Comparison of ENCODE assay signal across 18 mouse cellular contexts in the genomic region with DNA sequence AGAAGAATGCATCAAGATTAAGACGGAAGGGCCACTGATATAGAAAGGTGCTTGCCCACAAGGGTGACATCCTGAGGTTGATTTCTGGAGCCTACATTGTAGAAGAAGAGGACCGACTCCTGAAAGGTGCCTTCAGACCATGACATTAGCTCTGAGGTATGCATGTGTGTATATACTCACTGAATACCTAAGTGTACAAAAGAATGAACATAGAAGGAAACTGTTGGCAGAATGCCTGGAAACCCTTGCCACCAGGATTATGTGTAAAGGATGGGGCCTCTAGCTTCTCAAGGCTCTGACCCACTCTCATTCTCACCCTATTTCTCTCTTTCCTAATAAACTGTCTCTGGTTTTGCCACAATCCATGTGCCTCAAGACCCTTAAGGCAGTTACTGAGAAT.
DNase-seq lines count a peak whose midpoint lies in the region; ATAC-seq and TF ChIP-seq lines count a peak whose summit lies in the region.
"Had no signal": no experiment of that assay in that cellular context is flagged by ENCODE, and none has a peak within 500 bp of the region (broad histone marks: within the 10 kb centered on the region; RNA-seq: fewer than 3 reads in every experiment).

No protein-coding gene starts in this region.

- no peak for TF ChIP-seq CTCF in intestine, postnatal 0 days (IDR thresholded peaks at IDR 0.05; ENCODE audit: low read depth)

- no peaks in the 10 kb centered on the region for H3K36me3 ChIP-seq in intestine, embryonic 14.5 days (ENCODE audit: control insufficient read depth, insufficient read depth, low read length)
- H3K36me3 ChIP-seq in intestine, postnatal 0 days (ENCODE audit: control insufficient read depth, insufficient read depth), result no peaks in the 10 kb centered on the region
- H3K36me3 ChIP-seq in limb, embryonic 10.5 days, result no peaks in the 10 kb centered on the region
- H3K36me3 ChIP-seq: embryonic facial prominence, embryonic 12.5 days; limb, embryonic 13.5 days; midbrain, embryonic 15.5 days had no signal

- WGBS in intestine, embryonic 14.5 days, result 74% methylated on average over 2 of the region's 2 CpGs
- WGBS in intestine, postnatal 0 days, result 75% methylated on average over 2 of the region's 2 CpGs
- WGBS in limb, embryonic 10.5 days, result 91% methylated on average over 2 of the region's 2 CpGs

- peak overlapping the region; percentile 69; the same call in 1 of the 2 replicates for H3K27ac ChIP-seq in intestine, embryonic 14.5 days (ENCODE audit: low read depth)
- H3K27ac ChIP-seq in intestine, postnatal 0 days (ENCODE audit: low read depth, low read length), result no peak overlapping the region
- H3K27ac ChIP-seq in limb, embryonic 10.5 days, result 0 out of 2 replicates have a peak overlapping the region, but pooled peaks have one; percentile 56
- H3K27ac ChIP-seq: embryonic facial prominence, embryonic 12.5 days; liver, embryonic 14.5 days; midbrain, embryonic 15.5 days had no signal

- no peak for ATAC-seq in intestine, embryonic 14.5 days (replicated peaks; ENCODE audit: low FRiP score, low TSS enrichment, low read depth)
- no peak for ATAC-seq in intestine, postnatal 0 days
- ATAC-seq in megakaryocyte-erythroid progenitor cell, adult 5-6 weeks (replicated peaks; ENCODE audit: low FRiP score, low TSS enrichment, poor library complexity, severe bottlenecking), result no peak
- ATAC-seq: midbrain, embryonic 15.5 days had no signal

- H3K9ac ChIP-seq in intestine, embryonic 14.5 days (ENCODE audit: low read length), result no peak overlapping the region
- no peak overlapping the region for H3K9ac ChIP-seq in intestine, postnatal 0 days (ENCODE audit: low read depth, low read length)
- H3K9ac ChIP-seq: embryonic facial prominence, embryonic 12.5 days; limb, embryonic 13.5 days; liver, embryonic 14.5 days; midbrain, embryonic 15.5 days had no signal

- peaks cover 36% of the 10 kb centered on the region for H3K4me1 ChIP-seq in intestine, embryonic 14.5 days (replicated peaks; ENCODE audit: control insufficient read depth, insufficient read depth, low read length)
- 0 out of 2 replicates have a peak, but pooled peaks cover 2% of the 10 kb centered on the region for H3K4me1 ChIP-seq in intestine, postnatal 0 days (replicated peaks; ENCODE audit: control insufficient read depth, insufficient read depth, low read length)
- peaks cover 46% of the 10 kb centered on the region for H3K4me1 ChIP-seq in limb, embryonic 10.5 days

- no peak for DNase-seq in intestine, embryonic 14.5 days (ENCODE audit: low spot score)
- DNase-seq in NIH3T3 (ENCODE audit: low read depth), result peak; percentile 47
- no peak for DNase-seq in limb, embryonic 10.5 days (ENCODE audit: low spot score)
- peak; percentile 42 for DNase-seq in lung, postnatal 25 days (ENCODE audit: low spot score)
- no peak for DNase-seq in urinary bladder, postnatal 10 days (ENCODE audit: low spot score)
- DNase-seq: cerebellum, adult 9-10 months; heart, postnatal 10 days; kidney, adult 9 months; right cerebral cortex, postnatal 14 days; spleen, adult 18-20 months; thymus, postnatal 4 days had no signal

- no peak overlapping the region for H3K4me3 ChIP-seq in intestine, embryonic 14.5 days (ENCODE audit: low read depth, low read length)
- no peak overlapping the region for H3K4me3 ChIP-seq in intestine, postnatal 0 days (ENCODE audit: low read depth, low read length)
- no peak overlapping the region for H3K4me3 ChIP-seq in limb, embryonic 10.5 days
- H3K4me3 ChIP-seq: embryonic facial prominence, embryonic 12.5 days; limb, embryonic 13.5 days; midbrain, embryonic 15.5 days had no signal

- no peaks in the 10 kb centered on the region for H3K9me3 ChIP-seq in intestine, embryonic 14.5 days (ENCODE audit: control insufficient read depth, low read length)
- H3K9me3 ChIP-seq in intestine, postnatal 0 days (ENCODE audit: control insufficient read depth), result no peaks in the 10 kb centered on the region
- H3K9me3 ChIP-seq in limb, embryonic 10.5 days (replicated peaks), result no peaks in the 10 kb centered on the region
- H3K9me3 ChIP-seq: embryonic facial prominence, embryonic 12.5 days; limb, embryonic 13.5 days; midbrain, embryonic 15.5 days had no signal

- no peak overlapping the region for H3K4me2 ChIP-seq in intestine, embryonic 14.5 days (ENCODE audit: low read length)
- H3K4me2 ChIP-seq in intestine, postnatal 0 days (replicated peaks; ENCODE audit: low read depth), result no peak overlapping the region
- H3K4me2 ChIP-seq: embryonic facial prominence, embryonic 12.5 days; heart, embryonic 11.5 days; limb, embryonic 13.5 days; midbrain, embryonic 15.5 days had no signal

- no peaks in the 10 kb centered on the region for H3K27me3 ChIP-seq in intestine, embryonic 14.5 days (replicated peaks; ENCODE audit: control insufficient read depth, insufficient read depth, low read length)
- H3K27me3 ChIP-seq in intestine, postnatal 0 days (replicated peaks; ENCODE audit: control insufficient read depth, insufficient read depth, low read length), result no peaks in the 10 kb centered on the region
- H3K27me3 ChIP-seq in limb, embryonic 10.5 days (ENCODE audit: low read depth, poor library complexity, severe bottlenecking), result peaks cover 21% of the 10 kb centered on the region
- H3K27me3 ChIP-seq: embryonic facial prominence, embryonic 12.5 days; limb, embryonic 13.5 days; midbrain, embryonic 15.5 days had no signal

Comparison
In these comparisons a context has a peak if more than half of its experiments do, and no peak if none do; other contexts are left out.
1. DNase-seq: peak in NIH3T3 (single experiment) and lung, postnatal 25 days (single experiment); none in intestine, embryonic 14.5 days (single experiment), limb, embryonic 10.5 days (single experiment) and urinary bladder, postnatal 10 days (single experiment).